Mouse (Mus musculus) kidney, postnatal 25 days (tissue): ENCODE measurements around the gene Armc2.

Experiments
- DNase-seq, 2 experiments: peaks; one replicate each; pipeline ENCODE4 v3.0.0; 2021; ENCODE audit warnings: mixed read lengths in 2 of 2

Gene Armc2

GRCm38 (mm10) chr10:41901864-41902263 lies 116.4 kb downstream of the Armc2 start:
- no peak for DNase-seq

DNA sequence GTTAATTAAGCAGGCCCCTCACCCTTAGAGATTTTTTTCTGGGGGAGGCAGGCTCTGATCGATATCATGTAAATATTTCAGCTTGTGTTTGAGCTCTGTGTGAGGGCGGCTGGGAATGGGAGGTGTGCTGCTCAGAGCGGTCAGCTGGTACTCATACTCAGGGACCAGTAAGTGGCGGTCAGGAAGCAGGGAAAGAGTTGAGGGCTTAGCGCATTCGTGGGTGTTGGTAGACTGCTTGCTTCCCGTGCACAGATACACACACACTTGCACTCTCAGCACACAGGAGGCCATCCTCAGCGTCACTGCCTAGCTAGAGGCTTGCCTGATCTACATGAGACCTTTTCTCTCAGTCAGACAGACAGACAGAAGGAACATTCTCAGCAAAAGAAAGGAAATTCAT lies 116.8 kb downstream of the Armc2 start:
- no peak for DNase-seq

DNA sequence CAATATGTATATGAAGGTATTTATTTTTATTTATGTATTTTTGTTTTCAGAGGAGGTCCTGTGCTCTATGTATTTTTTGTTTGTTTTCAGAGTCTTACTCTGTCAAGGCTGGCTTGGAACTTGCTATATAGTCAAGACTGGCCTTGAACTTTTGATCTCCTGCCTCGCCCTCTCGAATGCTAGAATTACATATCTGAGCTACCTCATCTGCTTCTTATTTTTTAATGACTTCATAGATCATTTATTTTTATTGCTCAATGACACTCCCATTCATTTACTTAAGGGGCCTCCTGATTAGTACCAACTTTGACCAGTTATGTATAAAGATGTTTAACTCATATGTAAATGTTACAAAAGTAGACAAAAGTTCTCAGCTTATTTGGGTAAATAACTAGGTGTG lies 121.4 kb downstream of the Armc2 start:
- DNase-seq: no peak

DNA sequence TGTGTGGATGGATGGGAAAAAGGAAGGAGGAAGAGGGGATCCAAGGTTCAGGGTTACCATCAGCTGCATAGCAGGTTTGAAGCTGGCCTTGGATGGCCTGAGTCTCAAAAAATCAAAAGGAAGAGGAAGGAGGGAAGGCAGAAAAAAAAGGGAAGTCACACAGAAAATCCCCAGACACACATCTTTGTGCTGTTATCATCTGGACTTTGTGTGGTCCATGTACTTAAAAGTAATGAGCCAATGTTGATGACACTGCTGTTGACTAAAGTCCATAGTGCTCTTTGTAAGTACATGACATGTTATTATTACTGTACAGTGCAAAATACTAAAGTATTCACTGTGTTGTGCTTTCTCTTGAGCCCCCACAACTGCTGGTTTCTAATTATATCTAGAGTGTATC lies 121.8 kb downstream of the Armc2 start:
- DNase-seq: no peak

- DNase-seq: peak; percentile 51 to 76
Observed at GRCm38 (mm10) chr10:41893433-41894411, 124.5 kb downstream of the Armc2 start.

- no peak for DNase-seq
Observed at GRCm38 (mm10) chr10:41891312-41891711, 126.9 kb downstream of the Armc2 start.

GRCm38 (mm10) chr10:41890537-41890936 lies 127.7 kb downstream of the Armc2 start:
- DNase-seq: no peak

- no peak for DNase-seq
Observed at GRCm38 (mm10) chr10:41889566-41889965, 128.7 kb downstream of the Armc2 start.

- DNase-seq: peak in 1 of 2 experiments; percentile 20
Observed at GRCm38 (mm10) chr10:41888365-41888941, 129.8 kb downstream of the Armc2 start.

- DNase-seq: peak; percentile 98 to 99
Observed at GRCm38 (mm10) chr10:41887080-41887821, 131.0 kb downstream of the Armc2 start.

GRCm38 (mm10) chr10:41883741-41884575 lies 134.3 kb downstream of the Armc2 start:
- DNase-seq: peak; percentile 24 to 62

DNA sequence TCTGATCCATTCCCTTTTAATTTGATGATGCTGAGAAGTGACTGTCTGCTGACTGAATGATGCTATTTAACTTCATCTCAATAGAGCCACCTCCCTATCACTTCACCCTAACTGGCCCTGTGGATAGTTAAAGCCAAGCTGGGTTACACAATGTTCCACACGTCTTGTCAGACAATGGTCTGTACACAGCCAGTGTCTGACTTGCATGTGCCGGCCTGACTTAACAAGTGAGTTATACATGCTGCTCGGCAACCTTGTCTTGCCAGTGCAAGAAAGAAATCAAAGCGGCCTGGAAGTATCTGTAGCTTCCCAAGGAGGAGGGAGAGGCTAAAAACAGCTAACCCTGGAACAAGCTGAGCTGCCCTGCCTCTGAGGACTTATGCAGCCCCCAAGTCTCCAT lies 136.8 kb downstream of the Armc2 start:
- no peak for DNase-seq

- DNase-seq: no peak
Observed at GRCm38 (mm10) chr10:41880777-41881176, 137.5 kb downstream of the Armc2 start.

GRCm38 (mm10) chr10:41880206-41880605 lies 138.0 kb downstream of the Armc2 start:
- DNase-seq: no peak

GRCm38 (mm10) chr10:41879675-41880074 lies 138.6 kb downstream of the Armc2 start:
- DNase-seq: no peak

DNA sequence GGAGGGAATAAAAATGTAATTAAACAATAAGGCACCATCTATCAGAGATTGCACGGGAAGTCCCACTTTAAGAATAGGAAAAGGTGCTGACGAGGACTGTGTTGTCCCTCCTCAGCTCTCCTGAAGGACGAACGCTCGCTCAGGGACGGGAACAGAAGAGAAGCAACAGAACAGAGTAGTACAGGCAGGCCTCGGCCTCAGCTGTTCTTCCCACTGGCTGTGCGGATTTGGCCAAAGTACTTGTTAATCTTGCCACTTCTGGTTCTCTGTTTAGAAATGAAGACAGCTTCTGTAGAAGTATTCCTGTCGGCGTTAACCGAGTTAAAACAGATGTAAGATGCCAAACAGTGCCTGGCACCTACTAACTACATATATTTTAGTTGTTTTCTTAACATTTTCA lies 139.9 kb downstream of the Armc2 start:
- no peak for DNase-seq

DNA sequence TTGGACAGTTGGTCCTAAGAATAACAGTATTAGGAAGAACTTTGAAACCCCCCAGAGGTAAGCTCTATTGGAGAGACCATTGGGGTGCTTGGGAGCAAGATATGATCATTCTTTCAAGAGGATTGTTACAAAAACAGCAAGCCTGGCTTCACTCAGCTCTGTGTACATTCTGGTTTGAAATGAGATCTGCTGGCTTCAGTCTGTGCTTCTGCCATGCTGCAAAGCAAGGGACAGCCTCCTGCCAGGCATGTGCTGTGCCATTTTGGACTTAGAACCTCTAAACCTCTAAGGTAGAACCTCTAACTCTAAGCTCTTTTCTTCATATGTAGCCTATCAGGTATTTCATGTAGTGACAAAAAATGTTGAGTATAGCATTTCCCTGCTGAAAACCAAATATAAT lies 142.6 kb downstream of the Armc2 start:
- DNase-seq: no peak

- no peak for DNase-seq
Observed at GRCm38 (mm10) chr10:41871564-41871963, 146.7 kb downstream of the Armc2 start.

DNA sequence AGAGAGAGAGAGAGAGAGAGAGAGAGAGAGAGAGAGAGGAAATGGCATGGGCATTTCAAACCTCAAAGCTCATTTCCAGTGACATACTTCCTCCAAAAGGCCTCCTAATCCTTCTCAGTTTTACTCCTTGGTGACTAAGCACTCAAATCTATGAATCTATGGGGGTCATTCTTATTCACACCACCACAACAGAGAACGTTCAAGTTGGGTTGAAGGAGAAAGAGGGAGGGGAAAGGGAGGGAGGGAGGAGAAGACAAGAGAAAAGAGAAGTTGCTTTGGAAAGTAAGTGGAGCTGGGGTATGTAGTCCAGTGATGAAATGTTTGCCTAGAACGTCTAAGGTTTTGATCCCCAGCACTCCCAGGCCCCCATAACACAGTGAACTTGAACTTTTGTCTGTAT lies 148.1 kb downstream of the Armc2 start:
- DNase-seq: no peak

DNA sequence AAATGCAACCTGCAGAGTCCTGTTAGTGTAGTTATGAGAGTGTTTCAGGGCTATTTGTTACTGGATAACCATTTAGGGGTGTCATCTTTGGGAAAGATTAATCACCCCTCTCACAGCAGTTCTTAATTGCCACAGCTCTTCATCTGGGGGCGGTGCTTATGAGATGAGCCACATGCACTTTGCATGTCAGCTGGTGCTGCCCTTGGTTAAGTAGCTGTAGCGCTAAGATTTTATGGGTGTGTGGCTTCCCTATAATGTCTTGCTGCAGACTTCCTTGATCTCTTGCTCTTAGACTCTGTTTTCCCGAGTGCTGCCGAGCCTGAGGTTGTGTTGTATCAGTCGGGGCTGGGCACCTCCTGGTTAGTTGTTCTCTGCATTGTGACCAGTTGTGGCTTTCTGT lies 150.3 kb downstream of the Armc2 start:
- no peak for DNase-seq

DNA sequence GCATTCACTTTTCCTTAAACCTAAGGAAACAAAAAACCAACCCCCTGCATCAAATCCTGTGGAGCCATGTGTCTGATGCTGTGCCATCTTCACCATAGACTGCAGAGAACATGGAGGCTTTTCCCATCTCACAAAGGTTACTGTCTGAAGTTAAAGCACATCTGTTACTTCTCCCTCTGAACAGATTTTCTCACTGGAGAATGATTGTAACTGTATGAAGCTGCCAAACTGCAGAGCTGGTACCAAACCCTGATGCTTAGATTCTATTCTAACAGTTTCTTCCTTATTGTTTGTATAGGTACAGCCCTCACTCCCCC lies 151.4 kb downstream of the Armc2 start:
- no peak for DNase-seq

DNA sequence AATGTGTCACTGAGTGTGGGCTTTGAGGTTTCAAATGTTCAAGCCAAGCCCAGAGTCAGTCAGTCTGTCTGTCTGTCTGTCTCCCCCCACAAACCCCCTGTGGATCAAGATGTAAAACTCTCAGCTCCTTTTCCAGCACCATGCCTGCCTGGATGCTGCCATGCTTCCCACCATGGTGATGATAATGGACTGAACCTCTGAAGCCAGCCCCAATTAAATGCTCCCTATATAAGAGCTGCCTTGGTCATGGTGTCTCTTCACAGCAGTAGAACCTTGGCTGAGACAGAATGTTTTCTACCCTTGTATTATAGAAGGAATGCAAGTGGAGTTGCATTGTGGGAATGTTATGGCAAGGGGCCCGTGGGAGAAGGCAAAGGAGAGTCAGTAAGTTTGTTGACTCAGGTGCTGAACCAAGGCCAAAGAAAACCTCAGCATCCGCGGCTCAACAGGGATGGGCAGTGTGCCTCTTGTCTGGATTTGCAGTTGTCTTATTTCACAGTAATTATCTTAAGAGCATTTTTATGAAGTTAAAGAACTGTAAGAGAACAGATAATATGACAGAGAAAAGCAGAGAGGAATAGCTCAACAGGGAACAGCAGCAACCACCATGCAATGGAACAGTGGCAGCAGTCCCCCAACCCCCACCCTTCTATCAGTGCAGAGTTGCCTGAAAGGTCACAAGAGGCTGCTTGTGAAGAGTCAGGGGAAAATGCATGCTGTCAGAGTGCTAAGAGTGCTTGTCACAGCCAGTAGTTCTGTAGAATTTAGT lies 152.0 kb downstream of the Armc2 start:
- peak; percentile 49 to 57 for DNase-seq
